Mouse (Mus musculus): Measurements from ENCODE around the gene Asrgl1. TPM values are rescaled to one million over a fixed set of nuclear protein-coding genes. Genes with fewer than 3 reads are reported as not detected.

The Asrgl1 gene
- 1 to 10 TPM; 3.0 to 6.1 TPM for polyA plus RNA-seq (2012; fragmentation: generic; extraction: Trizol)

GRCm38 (mm10) chr19:9135512-9136331, at the start of gene Asrgl1:
Gene Asrgl1 (minus strand): TSS chr19:9135636.

DNA sequence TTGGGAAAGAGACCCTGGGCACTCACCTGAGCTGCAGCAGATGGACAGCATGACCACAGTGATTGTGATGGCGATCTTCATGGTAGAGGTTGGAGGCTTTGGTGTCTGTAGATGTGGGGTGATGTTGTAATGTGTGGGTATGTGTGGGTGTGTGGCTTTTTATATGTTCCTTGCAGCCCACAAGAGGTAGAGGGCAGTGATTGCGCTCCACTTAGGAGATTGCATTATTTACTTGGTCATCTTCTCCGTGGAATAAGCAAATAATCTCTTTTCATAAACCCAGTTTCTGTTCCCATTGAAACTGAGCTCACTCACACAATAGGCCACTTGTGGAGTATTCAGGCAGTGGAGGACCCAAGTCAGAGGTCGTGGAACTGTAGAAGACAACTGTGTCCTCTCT, 47.6 kb downstream of the Asrgl1 start, which contains the start of gene Scgb1a1:
Scgb1a1 (minus strand) TSS at position 138 of the 400 bp plus-strand sequence.

Other genes with a start within 250 kb of the Asrgl1 start
- 100 to 1,000 TPM in 1 of 2 experiments, 10 to 100 TPM in 1; 73.9 to 176 TPM for gene 1810009A15Rik, start 246.8 kb downstream of the Asrgl1 start, polyA plus RNA-seq (2012; fragmentation: generic; extraction: Trizol)
- gene Gm49416, start 246.7 kb downstream of the Asrgl1 start, polyA plus RNA-seq (2012; fragmentation: generic; extraction: Trizol), result under 1 TPM in 1 of 2 experiments, not detected in 1; 0.18 TPM
- 10 to 100 TPM; 30.2 to 43.9 TPM for gene Ints5, start 242.6 kb downstream of the Asrgl1 start, polyA plus RNA-seq (2012; fragmentation: generic; extraction: Trizol)
- gene Ganab, start 237.6 kb downstream of the Asrgl1 start, polyA plus RNA-seq (2012; fragmentation: generic; extraction: Trizol), result 100 to 1,000 TPM in 1 of 2 experiments, 10 to 100 TPM in 1; 43.4 to 137 TPM
- 10 to 100 TPM; 56.0 to 67.8 TPM for gene B3gat3, start 215.3 kb downstream of the Asrgl1 start, polyA plus RNA-seq (2012; fragmentation: generic; extraction: Trizol)
- gene Rom1, start 206.3 kb downstream of the Asrgl1 start, polyA plus RNA-seq (2012; fragmentation: generic; extraction: Trizol), result 10 to 100 TPM in 1 of 2 experiments, 1 to 10 TPM in 1; 5.9 to 12.1 TPM
- 10 to 100 TPM; 30.0 to 62.2 TPM for gene Eml3, start 206.1 kb downstream of the Asrgl1 start, polyA plus RNA-seq (2012; fragmentation: generic; extraction: Trizol)
- 10 to 100 TPM; 55.6 to 94.0 TPM for gene Mta2, start 193.8 kb downstream of the Asrgl1 start, polyA plus RNA-seq (2012; fragmentation: generic; extraction: Trizol)
- gene Tut1, start 181.8 kb downstream of the Asrgl1 start, polyA plus RNA-seq (2012; fragmentation: generic; extraction: Trizol), result 10 to 100 TPM; 16.0 to 17.5 TPM
- gene Eef1g, start 168.6 kb downstream of the Asrgl1 start, polyA plus RNA-seq (2012; fragmentation: generic; extraction: Trizol), result 1,000 to 10,000 TPM in 1 of 2 experiments, 100 to 1,000 TPM in 1; 710 to 2,782 TPM
- 100 to 1,000 TPM in 1 of 2 experiments, 10 to 100 TPM in 1; 26.0 to 103 TPM for gene Ahnak, start 146.4 kb downstream of the Asrgl1 start, polyA plus RNA-seq (2012; fragmentation: generic; extraction: Trizol)
- gene Scgb1a1, start 47.7 kb downstream of the Asrgl1 start, polyA plus RNA-seq (2012; fragmentation: generic; extraction: Trizol), result not detected

Data from C3H10T1/2 (cell line).